Mouse (Mus musculus) urinary bladder, adult 18-20 months (tissue): ENCODE measurements around the gene St8sia2.

Experiments used
- DNase-seq, 2 experiments: peaks; one replicate each; pipeline ENCODE4 v3.0.0; 2022; ENCODE audit warnings: low spot score in 2 of 2, mixed read lengths in 2 of 2

St8sia2 gene

GRCm38 (mm10) chr7:74013601-74014175, at the start of gene St8sia2:
Gene St8sia2 (minus strand): TSS chr7:74013690.
- peak; percentile 9 to 33 for DNase-seq

DNA sequence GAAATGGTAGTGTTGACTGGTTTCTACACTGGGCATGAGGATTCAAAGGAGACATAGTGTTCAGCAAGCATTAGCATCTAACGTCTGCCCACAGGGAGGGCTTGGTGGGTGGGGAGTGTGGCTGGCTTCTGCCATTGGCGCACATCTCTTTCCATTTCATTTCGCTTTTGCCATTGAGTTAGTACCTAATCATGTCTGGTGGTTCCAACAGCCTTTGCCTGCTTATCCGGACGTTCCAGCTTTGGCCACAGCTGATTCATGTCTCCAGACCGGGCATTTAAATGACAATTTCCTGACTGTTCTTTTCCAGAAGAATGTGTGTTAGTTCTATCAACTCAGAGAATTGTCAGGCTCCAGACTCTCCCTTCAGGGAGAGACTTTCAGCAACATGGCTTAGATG, 47.6 kb upstream of the St8sia2 start:
- DNase-seq, result no peak

GRCm38 (mm10) chr7:74060306-74060946, 46.9 kb upstream of the St8sia2 start:
- no peak for DNase-seq

- DNase-seq, result no peak
Measured at GRCm38 (mm10) chr7:74059684-74060083, 46.2 kb upstream of the St8sia2 start.

GRCm38 (mm10) chr7:74055753-74056152, 42.3 kb upstream of the St8sia2 start:
- no peak for DNase-seq

GRCm38 (mm10) chr7:74047591-74047990, 34.1 kb upstream of the St8sia2 start:
- no peak for DNase-seq

GRCm38 (mm10) chr7:74045166-74045957, 31.9 kb upstream of the St8sia2 start:
- no peak for DNase-seq

- no peak for DNase-seq
Measured at GRCm38 (mm10) chr7:74043562-74044138, 30.2 kb upstream of the St8sia2 start.

DNA sequence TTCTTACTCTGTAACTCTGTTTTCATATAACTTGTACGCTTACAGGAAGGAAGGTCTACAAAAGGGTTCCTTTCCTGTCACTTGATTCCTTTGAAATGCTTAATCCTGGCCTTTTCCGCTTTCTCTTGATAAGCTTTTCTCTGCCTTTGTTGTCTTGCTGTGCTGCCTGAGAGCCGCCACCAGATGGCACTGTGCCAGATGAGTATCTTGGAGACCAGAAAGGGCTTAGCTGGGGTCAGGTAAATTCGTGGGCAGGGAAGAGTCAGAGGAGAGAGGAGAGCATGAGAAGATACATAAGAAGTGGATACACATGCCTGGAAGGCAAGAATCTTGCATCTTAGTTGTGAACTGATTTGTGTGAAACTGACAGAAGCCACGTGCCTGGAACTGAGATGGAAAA, 11.5 kb upstream of the St8sia2 start:
- peak in 1 of 2 experiments; percentile 26 for DNase-seq

DNA sequence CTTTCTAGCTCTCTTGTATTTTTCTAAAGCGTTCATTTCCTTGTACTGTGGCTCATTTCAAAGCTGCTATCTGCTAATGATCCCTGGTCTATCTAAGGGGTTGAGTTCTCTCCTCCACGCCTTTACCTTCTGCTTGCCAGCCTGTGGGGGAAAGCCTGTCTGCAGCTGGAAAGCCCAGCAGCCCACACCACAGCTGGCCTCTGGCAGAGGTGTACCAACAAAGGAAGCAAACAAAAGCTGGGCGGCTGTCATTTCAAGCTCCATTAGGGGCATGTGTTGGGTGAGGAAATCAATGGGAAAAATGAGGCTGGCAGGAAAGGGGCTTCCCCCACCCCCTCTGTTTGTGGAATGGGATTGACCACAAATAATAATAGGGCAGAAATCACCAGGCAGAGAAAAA, 10.7 kb upstream of the St8sia2 start:
- no peak for DNase-seq

GRCm38 (mm10) chr7:74022571-74022970, 9.1 kb upstream of the St8sia2 start:
- no peak for DNase-seq

DNA sequence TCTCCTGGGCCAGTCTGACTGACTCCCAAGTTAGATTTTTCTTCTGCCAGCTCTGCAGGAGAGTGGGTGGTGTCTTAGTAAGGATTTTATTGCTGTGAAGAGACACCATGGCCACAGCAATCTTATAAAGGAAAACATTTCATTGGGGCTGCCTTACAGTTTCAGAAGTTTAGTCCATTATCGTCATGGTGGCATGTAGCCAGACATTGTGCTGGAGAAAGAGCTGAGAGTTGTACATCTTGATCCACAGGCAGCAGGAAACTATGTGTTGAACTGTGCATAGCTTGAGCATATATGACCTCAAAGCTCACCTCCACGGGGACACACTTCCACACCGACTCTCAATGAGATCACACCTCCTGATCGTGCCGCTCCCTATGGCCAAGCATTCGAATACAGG, 8.3 kb upstream of the St8sia2 start:
- DNase-seq, result no peak

- no peak for DNase-seq
Measured at GRCm38 (mm10) chr7:74016613-74017012, 3.1 kb upstream of the St8sia2 start.

DNA sequence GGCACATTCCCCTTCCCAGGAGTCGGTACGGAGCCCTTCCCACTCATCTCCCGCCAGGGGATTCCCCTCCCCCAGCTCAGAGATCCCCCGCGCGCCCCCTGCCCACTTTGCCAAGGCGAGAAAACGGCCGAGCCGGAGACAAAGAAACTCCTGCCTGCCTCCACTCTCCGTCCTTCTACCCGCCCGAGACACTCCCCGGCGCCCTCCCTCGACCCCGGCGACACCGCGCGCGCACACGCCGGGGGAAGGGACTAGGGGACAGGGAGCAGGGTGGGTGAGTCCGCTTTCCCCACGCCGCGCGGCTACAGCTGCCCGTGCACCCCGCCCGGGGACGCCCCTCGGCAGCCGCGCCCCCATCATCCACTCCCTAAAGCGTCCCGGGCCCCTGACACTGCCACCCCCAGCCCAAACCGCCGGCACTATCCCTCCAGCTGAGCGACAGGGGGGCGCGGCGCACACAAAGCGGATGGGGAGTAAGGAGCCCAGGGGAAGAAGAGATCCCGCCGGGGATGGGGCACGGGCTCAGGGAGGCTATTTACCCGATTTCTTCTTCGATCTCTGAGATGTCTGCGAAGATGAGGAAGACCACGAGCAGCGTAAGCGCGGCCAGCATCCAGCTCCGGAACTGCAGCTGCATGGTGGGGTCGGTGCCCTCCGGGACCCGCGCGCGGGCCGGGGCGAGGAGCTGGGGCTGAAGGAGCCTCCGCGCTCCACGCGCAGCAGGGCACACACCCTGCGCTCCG, 461 bp downstream of the St8sia2 start:
- peak in 1 of 2 experiments; percentile 17 for DNase-seq

DNA sequence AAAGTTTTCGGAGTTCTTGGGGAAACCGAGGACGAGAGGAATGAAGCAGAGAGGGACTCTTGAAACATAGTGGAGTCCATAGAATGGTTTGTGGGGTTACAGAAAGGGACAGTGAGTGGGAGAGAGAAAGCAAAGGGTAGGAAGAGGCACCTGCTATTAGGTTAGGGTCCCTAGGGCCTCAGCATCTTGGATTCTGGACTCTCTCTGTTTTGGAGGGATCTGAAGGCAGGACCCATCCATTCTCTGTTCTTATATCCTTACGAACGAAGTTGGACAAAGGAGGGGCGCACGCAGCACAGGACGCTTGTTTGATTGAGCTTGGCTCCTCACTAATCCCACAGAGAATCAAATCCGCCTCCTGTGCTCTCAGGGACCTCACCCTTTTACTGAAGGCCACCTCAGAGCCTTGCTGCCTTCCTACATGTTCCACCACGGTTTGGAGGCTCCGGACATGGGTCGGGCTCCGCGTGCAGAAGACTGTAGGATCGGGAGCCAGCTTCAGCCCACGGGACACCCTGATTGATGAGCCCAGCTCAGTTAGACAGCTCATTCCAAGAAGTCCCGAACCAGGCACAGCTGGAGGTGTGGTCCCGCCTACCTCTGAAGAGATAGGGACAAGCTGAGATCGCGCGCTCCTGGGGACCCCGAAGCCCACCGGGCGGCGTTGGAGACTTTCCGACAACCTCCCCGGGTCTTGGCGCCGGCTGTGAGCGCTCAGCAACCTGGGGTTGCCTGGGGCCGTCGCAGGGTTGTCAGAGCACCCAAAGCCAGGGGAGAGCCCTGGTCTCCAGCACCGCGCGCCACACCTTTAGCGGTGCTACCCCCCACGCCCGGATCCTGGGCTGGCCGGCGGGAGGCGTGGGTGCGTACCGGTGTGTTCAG, 1.3 kb downstream of the St8sia2 start:
- DNase-seq, result peak in 1 of 2 experiments; percentile 6

DNA sequence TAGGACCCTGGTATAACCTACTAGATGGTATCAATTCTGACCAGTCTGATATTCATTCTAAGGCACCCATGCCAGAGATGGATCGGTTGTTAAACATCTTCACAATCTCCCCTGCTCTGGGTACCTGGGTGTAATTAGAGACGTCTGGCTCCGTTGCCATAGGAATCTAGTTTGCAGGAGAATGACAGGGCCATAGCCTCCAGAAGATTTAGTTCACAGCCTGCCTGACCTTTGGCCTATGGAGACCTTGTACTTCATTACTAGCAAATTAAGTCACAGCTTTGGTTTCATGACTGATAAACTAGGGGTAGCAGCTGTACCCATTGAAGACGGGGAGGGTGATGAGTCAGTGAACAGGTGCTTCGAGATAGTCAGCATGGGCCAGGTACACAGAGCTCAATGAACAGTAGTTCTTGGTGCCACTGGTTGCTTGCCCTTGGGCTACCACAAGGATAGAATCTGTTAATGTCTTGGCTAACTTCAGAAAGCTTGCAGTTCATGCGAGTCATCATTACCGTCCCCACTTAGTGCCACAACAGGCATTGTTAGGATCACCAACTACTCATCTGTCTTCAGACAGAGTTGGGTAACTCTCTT, 4.4 kb downstream of the St8sia2 start:
- DNase-seq, result no peak

DNA sequence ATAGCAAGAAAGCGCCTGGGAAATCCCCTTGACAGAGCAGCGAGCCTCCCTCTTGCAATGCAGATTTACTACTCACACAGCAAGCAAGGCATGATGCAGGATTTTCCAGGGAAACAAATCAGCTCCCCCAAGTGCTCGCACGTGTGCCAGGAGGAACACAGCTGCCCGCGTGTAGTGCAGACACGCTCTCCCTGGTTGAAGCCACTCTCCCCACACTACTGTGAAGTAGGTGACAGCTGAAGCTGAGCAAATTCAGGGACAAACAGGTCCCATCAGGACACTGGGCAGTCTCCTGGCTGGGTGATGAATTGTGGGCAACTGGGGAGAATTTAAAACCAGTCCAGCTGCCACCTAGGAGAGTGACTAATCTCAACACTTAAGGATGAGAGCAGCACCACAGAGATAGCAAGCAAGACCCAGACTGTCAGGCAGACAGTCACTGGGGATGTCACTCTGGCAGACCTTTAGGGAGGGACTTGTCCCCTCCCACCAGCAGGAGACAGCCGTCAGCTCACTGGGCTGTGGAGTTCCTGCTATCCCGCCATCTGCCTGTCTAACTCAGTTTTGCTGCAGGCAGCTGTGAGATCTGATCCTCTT, 6.6 kb downstream of the St8sia2 start:
- no peak for DNase-seq

DNA sequence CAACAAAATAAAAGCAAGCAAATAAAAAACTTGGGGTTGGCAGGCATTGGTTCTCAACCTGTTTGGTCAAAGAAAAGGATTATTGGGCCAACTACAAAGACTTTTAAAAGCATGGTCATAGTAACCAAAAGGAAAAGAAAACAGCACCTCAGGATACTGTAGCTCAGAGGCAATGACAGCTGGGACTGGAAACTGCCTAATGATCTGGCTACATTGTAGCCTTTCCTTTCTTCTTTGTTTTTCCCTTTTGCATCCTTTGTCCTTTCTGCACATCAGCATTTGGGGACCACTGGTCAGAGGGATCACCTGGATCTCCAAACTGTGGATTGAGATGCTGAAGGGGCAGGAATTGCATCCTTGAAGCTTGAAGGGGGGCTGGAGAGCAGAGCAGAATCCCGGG, 7.1 kb downstream of the St8sia2 start:
- DNase-seq, result no peak

DNA sequence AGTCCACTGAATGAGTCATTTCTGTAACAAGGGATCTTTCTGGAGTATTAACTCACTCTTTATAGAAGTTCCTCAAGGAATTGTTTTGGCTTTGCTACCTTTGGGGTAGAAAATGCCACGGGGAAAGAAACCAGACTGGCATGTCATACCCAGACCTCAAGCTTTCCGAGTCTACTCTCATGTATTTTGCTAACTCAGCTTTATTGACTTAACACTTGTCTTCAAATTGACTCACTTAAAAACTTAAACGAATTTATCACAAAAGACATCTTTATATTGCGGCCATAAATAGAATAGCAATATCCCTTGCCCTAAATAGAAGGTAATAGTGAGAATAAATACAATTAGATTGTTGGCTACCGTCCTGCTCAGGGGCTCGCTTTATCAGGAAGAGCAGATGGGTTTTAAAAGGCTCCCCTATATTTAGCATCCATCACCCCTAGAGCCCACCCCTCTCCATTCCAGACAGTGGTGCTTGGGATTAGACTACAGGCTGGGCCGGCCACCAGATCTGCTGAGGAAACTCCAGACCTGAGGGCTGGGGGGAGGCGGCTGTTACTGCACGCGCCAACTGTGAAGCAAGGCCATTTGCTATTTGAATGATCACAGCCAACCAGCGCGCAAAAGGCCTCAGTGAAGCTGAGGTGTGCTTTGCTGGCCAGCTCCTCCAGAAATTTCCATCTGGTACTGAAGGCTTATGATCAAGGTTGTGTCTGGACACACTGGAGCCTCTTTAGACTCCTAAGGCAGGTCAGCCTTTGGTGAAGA, 12.6 kb downstream of the St8sia2 start:
- DNase-seq, result no peak
